Mouse (Mus musculus) C2C12 (cell line): ENCODE data around the gene Stard7.

ENCODE experiments used
- CTCF ChIP-seq: IDR thresholded peaks from one replicate; pipeline ENCODE4 v1.5.1; 2011; ENCODE audit not compliant: control insufficient read depth, insufficient read depth, insufficient read length
- MAX ChIP-seq: IDR thresholded peaks from one replicate; pipeline ENCODE4 v1.6.1; 2011; ENCODE audit warnings: mild to moderate bottlenecking, control low read depth

DNA sequence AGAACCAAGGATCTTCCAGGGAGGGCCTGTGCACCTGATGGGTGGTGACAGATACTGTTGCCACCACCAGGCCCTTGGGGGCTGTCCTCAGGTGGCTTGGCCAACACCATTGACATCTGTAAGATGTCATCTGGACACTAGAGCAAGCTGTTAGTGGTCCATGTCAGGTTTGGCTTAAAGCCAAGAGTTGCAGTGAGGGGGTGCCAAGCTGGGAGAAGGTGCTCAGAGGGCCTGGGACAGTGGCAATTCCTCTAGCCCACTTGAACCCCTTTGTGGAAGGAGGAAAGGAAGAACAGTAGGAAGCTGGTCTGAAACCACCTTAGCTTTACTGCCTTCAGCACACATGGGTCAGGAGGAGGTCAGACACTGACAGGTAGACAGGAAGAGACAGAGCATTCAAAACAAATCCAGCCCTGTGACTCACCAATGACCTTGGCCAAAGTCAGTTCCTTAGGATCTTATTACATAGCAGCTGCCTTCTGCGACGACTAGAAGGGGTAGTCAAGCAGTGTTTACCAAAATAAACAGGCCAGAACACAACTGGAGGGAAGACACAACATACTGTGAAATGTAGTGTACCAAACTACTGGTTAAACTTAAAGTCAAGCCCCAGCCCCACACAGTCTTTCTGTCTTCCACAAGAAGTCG lies 18.0 kb upstream of the Stard7 start:
- no peak for TF ChIP-seq CTCF
- TF ChIP-seq MAX: no peak
